Mouse (Mus musculus) layer of hippocampus, adult 9-11 months (tissue): ENCODE data around the gene Hist1h3g.
A peak's percentile ranks its signal among the peaks of the same experiment; 100 is the strongest.
"Not testable (repeated sequence)": the region's sequence is repeated elsewhere in the genome, so short reads cannot be mapped to it uniquely, and the experiment has no call there.

Experiments
- DNase-seq: peaks from one replicate; pipeline ENCODE4 v3.0.0; 2022

The Hist1h3g gene

DNA sequence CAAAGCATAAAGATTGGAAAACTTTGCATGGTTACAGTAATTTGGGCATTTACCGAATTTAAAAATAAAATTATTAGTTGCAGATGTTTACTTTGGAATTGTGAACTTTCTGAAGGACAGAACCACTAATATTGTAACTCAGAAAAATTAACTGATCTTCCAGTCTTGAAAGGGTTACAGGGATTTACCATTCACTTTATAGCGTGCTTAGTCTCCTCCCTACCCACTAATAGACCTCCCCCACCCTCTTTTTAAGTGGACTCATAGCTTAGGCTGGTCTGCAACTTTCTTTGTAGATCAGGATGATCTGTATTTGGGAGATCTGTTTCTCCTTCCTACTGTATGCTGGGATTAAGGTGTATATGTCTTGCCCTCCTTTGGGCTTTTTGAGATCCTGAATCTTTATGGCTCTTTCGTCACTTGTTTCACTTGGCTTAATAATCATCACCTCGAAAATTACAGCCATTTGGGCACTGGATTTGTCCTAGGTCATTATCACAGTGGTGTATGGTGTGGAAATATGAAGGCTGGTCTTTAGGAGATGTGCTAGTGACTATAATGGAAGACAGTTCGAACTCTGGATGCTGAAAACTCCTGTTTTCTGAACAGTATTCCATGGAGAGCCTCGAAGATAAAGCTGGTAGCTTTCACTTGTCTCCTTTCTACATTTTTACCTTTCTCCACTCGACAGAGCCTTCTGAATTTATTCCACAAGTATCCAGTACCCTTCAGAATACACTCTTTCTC, 1.0 kb downstream of the Hist1h3g start:
- no peak for DNase-seq

DNA sequence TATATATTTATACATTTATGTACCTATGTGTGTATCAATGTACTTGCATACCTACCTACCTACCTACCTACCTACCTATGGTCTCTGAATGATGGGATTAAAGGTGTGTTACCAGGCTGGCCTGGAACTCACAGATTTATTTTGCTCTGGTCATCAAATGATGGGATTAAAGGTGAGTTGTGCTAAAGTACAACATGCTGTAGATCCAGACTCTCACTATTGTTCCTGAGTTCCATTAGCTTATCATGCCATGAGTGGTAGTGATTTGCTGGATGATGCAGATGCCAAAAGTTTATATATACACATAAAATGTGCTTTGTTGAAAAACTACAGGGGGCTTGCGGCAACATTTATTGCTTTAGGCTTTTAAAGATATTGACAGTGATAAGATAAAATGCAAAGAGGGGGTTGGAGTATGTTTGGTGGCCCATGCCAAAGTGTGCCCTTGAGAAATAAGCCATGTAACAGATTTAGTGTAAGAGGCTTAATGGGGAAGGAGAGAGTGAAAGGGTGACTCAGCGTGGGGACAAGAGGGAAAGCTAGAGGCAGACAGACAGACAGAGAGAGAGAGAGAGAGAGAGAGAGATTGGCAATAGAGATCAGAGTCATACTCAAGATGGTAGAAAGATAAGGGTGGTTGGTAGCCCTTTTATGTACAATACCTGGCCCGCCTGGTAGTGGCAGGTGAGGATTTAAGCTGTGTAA, 1.9 kb downstream of the Hist1h3g start:
- DNase-seq, result no peak

DNA sequence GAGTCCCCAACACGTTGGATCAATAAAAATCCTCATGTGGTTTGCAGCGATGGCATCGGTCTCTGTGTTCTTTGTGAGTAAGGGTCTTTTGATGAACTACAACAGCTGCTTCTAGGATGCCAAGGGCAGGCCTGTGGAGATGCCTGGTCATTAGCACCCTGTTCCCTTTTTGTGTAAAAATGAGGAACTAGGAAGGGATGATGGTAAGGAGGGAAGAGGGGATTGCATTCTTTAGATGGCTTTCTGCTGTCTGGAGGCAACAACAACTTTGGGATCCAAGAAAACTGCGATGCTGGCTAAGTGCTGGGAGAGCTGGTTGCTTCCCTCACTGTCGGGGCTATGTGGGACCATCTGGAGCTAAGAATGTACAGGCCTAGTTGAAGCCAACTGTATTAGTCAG, 3.0 kb downstream of the Hist1h3g start:
- DNase-seq, result no peak

DNA sequence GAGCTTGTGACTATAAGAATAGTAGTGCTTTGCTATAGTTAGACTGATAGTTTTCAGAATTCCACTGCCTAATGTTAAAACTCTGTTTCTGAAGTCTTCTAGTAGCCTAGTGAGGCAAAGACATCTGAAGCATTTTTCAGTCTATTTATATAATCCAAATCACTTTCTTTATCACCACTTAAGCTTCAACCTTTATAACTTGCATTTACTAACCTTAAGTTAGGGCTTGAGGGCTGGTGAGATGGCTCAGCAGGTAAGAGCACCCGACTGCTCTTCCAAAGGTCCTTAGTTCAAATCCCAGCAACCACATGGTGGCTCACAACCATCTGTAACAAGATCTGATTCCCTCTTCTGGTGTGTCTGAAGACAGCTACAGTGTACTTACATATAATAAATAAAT, 4.6 kb downstream of the Hist1h3g start:
- DNase-seq, result not testable (repeated sequence)

DNA sequence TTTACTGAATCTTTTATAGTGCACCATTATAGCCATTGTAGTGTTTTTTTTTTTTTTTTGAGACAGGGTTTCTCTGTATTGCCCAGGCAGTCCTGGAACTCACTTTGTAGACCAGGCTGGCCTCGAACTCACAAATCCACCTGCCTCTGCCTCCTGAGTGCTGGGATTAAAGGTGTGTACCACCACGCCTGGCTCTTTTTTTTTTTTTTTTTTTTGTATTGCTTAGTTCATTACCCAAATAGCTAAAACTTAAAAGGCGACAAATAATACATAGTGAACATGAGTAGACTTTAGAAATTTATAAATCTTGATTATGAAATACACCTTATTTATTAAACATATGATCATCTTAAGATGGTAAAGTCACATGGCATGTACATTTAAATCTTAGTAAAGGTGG, 6.3 kb downstream of the Hist1h3g start:
- no peak for DNase-seq

DNA sequence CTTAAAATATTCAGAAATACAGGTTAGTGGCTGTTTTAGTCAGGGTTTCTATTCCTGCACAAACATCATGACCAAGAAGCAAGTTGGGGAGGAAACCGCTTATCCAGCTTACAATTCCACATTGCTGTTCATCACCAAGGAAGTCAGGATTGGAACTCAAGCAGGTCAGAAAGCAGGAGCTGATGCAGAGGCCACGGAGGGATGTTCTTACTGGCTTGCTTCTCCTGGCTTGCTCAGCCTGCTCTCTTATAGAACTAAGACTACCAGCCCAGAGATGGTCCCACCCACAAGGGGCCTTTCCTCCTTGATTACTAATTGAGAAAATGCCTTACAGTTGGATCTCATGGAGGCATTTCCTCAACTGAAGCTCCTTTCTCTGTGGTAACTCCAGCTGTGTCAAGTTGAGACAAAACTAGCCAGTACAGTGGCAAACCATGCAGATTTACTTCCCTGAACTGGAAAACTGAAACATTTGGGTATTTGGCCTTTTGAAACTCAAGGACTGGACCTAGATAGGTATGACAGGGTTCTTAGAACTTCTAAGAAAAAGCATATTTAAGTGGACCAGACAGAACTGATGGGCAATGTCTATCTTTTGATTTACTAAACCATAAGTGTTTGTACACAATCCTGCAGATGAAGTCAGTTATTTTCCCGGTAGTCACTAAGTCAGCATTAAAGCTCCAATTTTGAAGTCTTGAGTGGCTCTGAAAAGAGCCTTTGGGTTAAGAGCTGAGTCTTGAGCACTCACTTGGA, 7.2 kb downstream of the Hist1h3g start:
- not testable (repeated sequence) for DNase-seq

DNA sequence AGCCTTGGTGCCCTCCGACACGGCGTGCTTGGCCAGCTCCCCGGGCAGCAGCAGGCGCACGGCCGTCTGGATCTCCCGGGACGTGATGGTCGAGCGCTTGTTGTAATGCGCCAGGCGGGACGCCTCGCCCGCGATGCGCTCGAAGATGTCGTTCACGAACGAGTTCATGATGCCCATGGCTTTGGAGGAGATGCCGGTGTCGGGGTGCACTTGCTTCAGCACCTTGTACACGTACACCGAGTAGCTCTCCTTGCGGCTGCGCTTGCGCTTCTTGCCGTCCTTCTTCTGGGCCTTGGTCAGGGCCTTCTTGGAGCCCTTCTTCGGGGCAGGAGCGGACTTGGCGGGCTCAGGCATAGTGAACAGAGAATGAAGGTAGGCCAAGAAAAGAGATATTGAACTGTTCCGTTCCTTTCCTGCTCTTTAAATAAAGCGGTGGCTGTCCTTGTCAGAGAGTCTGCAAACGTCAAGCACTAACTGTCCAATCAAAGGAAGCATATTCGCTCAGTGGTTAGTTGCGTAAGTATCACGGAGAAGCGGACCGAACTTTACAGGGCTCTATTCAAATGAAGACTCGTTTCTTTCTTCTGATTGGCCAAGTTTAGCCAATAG, 7.9 kb downstream of the Hist1h3g start, which contains the start of gene Hist1h2bh:
Gene Hist1h2bh, minus strand, starts transcription at position 394 of the 609 bp plus-strand sequence.
- DNase-seq, result peak; percentile 94

DNA sequence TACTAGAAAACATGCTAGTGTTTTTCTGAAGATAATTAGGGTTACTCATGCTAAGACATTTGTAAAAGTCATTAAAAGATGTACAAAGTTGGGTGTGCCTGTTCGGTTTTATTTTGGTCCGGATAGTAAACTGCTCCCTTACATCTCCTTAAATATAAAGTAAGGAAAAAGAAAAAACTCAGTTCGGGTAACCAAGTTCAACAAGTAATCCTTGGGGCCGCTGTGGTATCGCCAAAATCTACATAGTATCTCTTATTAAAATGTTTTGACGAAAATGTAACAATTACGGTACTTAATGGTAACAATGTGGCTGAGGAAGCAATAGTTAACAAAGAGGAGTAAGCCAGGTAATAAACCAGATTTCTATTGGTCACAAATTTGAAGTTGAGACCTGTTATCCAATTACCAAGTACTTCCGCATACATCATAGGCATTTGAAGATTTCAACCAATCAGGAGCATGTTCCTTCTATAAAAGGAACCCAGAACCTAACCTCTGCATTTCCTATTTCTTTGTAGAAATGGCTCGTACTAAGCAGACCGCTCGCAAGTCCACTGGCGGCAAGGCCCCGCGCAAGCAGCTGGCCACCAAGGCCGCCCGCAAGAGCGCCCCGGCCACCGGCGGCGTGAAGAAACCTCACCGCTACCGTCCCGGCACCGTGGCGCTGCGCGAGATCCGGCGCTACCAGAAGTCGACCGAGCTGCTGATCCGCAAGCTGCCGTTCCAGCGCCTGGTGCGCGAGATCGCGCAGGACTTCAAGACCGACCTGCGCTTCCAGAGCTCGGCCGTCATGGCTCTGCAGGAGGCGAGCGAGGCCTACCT, 9.0 kb downstream of the Hist1h3g start, which contains the start of gene Hist1h3f:
Gene Hist1h3f, plus strand, starts transcription at position 88 of the 822 bp plus-strand sequence.
- DNase-seq, result peak; percentile 85

DNA sequence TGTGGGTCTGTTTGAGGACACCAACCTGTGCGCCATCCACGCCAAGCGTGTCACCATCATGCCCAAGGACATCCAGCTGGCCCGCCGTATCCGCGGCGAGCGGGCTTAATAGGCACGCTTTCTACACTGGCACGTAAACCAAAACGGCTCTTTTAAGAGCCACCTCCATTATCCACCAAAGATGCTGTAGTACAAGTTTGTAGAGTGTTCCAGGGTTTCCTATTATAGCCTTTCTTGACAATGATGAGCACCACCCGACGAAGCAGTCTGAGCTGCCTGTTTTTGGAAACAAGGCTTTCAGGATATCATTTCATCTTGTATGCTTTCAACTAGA, 9.5 kb downstream of the Hist1h3g start:
- DNase-seq, result not testable (repeated sequence)

DNA sequence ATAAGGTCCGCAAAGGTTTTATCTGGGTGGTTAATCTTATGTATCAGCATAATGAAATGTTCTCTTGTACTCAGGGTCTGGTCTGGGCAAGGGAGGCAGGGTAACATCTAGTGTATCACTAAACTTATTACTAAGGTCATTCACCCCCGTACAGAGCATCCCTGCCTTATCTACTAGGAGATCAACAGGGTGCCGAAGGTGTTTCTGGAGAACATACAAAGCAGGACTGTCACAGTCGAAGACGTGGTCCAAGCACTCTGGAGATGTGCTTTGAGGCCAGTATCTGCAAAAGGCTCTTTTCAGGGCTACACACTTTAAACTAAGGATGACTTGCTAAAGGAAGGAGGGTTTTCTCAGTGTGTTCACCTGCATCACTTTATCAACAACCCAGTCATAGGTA, 11.5 kb downstream of the Hist1h3g start:
- DNase-seq, result no peak

DNA sequence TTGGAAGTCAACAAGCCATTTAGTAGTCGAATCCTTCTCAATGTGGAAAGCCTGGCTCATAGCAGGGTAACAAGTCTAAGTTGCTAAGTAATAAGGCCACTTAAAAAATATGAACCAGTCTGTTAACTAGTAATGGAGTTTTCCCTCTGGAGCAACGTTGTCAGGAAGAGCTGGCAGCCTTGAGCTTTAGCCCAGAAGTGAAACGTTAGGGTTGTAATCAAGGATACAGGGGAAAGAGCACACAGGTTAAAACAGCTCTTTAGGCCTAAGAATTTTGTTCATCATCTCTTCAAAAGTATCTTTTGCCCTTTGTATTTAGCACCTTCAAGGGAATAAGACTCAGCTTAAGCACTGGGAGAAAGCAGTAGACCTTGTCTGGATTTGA, 15.5 kb downstream of the Hist1h3g start:
- DNase-seq, result no peak

DNA sequence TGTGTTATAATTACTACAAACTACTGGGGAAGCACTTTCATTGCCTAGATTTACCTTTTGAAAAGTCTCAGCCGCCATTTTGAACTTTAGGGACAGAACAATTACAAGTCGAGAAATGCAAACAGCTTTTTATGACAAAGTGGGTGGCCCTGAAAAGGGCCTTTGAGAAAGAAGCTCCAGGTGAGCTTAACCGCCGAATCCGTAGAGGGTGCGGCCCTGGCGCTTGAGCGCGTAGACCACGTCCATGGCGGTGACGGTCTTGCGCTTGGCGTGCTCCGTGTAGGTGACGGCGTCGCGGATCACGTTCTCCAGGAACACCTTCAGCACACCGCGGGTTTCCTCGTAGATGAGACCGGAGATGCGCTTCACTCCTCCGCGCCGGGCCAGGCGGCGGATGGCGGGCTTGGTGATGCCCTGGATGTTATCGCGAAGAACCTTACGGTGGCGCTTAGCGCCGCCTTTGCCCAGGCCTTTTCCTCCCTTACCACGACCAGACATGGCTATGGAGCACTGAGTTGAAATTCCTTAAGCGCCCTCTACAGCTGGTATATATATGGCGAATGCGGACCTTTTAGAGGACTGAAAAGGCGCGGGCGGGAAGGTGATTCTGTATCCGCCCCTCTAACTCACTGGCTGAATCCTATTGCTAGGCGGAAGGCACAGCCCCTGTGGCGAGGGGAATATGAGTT, 16.1 kb downstream of the Hist1h3g start, which contains the start of gene Hist1h4f:
Gene Hist1h4f, minus strand, starts transcription at position 503 of the 689 bp plus-strand sequence.
- peak; percentile 94 for DNase-seq

DNA sequence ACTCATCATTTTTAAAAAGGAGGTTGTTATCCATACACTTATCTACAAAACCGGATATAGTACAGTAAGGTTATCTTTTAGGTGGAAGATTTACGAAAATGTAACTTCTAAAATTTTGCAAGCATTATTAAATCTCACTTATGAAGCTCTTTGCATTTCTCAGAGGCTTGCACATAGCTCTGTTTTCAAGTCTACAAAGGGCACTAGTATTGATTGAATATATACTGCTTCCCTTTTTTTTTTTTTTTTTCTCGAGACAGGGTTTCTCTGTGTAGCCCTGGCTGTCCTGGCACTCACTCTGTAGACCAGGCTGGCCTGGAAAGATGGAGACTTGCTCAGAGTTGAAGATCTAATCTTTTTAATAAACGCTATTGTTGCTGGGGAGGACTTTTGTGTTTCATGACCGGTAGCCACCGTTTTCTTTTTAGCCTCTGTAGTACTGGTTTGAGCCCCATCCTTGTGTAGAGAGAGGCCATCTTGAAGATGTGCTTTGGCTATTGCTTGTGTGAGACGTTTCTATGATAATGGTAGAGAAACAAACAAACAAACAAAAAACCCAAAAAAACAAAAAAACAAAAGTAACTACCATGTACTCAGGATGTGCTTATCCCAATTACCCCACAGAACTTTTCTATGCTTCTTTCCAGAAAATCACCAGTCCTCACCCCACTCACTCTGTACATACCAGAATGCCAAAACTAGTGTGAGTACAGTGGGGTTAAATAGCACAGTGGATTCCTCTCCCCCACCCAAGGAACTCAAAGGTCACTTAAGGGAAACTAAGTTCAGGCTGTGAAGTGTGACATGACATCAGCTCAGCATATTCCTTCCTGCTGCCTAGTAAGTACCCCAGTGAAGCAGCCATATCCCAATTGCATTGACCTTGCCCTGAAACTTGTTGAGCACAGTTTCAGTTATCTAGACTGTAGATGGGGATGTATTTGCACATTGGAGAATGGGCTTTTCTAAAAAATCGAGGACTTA, 17.0 kb downstream of the Hist1h3g start:
- no peak for DNase-seq

DNA sequence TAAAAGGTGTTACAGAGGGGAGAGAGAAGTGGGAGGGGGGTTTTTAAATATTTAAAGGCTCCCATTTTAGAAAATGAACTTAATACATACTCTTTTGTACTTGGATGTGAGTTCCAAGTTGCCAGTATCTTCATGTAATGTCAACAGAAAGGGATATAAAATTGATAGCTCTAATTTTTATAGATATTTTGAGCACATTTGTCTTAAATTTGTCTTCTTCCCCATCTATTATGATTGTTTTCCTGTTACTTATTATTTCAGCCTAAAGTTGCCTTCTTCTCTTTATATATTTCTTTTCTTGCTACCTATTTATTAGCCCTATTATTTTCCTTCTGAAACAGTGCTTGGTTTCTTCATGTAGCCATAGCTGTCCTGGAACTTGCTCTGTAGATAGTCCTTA, 17.7 kb downstream of the Hist1h3g start, which contains the start of gene Hist1h1d:
Gene Hist1h1d, plus strand, starts transcription at position 301 of the 400 bp plus-strand sequence.
- DNase-seq, result no peak

DNA sequence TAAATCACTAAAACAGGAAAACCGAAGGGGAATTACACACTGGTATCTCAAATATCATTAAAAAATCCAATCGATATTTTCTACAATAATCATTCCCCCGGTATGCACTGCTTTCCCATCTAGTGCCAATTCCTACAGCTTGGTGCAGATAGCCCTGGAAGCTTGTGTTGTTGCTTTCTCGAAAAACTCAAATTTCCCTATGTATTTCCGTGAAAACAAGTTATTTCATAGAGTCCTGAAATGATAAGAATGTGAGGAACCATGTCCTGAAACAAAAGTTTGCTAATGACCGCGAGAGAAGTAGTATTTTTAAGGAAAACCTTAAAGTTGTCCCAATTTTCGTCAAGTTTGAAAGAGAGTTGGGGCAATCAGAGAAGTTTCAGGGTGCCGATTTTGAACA, 19.2 kb downstream of the Hist1h3g start:
- DNase-seq, result no peak

DNA sequence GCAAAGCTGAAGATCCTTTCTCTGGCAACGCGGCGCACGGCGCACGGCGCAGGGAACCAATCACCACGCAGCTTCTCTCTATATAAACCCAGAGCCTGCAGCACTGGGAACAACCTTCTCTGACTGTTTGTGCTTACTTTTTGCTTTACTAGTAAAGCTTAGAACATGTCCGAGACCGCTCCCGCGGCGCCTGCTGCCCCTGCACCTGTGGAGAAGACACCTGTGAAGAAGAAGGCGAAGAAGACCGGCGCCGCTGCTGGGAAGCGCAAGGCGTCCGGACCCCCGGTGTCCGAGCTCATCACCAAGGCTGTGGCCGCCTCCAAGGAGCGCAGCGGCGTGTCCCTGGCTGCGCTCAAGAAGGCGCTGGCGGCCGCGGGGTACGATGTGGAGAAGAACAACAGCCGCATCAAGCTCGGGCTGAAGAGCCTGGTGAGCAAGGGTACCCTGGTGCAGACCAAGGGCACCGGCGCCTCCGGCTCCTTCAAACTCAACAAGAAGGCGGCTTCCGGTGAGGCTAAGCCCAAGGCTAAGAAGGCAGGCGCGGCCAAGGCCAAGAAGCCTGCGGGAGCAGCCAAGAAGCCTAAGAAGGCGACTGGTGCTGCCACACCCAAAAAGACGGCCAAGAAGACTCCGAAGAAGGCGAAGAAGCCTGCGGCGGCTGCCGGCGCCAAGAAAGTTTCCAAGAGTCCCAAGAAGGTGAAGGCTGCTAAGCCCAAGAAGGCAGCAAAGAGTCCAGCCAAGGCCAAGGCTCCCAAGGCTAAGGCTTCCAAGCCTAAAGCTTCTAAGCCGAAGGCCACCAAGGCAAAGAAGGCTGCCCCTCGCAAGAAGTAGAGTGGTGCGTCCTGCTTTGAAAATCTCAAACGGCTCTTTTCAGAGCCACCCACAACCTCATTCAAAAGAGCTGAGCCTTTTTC, 20.0 kb downstream of the Hist1h3g start:
- DNase-seq, result peak; percentile 81

DNA sequence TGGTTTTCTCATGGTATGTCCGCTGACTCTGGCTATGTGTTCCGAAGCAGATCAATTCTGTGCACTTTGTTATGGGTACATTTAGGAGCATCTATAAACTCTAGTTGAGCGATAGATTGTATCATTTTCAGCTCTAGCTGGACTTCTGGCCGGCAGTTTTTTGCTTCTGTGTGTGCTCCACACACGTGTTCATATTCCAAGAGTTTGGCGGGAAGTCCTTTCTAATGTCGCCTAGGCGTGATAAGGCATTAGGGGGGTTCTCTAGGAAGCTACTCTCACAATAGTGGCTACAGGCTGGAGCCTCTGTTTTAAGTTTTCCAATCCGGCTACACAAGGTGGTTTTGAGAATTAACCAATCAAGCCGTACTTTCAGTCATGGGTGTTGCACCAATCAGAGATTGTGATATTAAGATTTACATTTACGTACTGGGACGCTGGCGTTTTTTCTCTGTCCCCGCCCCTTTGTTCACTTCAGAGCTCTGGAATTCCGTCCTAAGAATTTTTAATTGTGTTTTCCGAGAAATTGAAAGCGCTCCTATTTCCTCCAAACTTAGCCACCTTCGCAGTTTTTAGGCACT, 20.7 kb downstream of the Hist1h3g start:
- peak; percentile 88 for DNase-seq

DNA sequence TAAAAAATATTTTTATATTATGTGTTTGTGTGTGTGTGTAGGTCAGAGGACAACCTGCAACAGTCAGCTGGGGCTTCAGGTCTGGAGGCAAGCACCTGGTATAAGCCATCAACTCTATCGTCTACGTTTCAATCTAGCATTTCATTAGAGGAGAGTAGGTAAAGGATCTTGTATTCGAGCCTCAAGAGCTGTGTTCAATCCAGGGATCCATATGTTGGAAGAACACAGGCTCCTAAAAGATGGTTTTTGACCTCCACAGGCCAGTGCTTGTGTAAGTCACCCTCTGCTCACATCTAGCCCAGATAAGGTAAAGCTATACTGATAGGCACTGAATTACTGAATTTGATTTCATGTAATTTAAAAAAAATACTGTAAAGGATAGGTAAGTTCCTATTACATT, 21.7 kb downstream of the Hist1h3g start:
- DNase-seq, result no peak

DNA sequence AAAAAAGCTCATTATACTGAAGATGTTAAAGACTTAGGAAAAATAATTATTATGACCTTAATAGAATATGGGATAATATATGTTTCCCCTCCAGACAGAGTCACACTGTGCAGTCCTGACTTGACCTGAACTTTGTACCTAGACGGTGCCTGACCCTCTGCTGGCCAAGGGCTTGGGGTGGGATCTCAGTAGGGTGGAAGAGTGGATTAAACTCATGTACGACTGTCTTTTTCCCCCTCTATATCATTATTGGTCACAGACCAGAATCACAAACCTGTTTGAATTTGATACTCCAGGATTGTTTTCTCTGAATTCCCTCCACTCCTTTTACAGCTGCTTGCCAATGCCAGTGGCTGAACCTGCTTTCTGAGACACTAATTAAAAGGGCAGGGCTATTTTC, 25.5 kb downstream of the Hist1h3g start:
- not testable (repeated sequence) for DNase-seq
